Mouse (Mus musculus) megakaryocyte, embryonic 14.5 days (primary cell): ENCODE data around the gene Vma21.

ENCODE experiments used
- FLI1 ChIP-seq: IDR thresholded peaks from 2 replicates; pipeline ENCODE4 v1.6.1; 2012; ENCODE audit warnings: low read length, inconsistent platforms, mixed read lengths
- GATA1 ChIP-seq: IDR thresholded peaks from 3 replicates; pipeline ENCODE4 v1.6.1; 2012; ENCODE audit warnings: mixed read lengths, low read length, inconsistent platforms, borderline replicate concordance

- TF ChIP-seq GATA1 = no peak
- no peak for TF ChIP-seq FLI1
Measured at GRCm38 (mm10) chrX:71846696-71847095, 31.0 kb downstream of the Vma21 start.
